Mouse (Mus musculus): ENCODE results near the gene Map3k13. TPM values are rescaled to one million over a fixed set of nuclear protein-coding genes. Genes with fewer than 3 reads are reported as not detected.

Gene Map3k13
- polyA plus RNA-seq, 1 experiment from 2014 or later = 0.35 TPM

DNA sequence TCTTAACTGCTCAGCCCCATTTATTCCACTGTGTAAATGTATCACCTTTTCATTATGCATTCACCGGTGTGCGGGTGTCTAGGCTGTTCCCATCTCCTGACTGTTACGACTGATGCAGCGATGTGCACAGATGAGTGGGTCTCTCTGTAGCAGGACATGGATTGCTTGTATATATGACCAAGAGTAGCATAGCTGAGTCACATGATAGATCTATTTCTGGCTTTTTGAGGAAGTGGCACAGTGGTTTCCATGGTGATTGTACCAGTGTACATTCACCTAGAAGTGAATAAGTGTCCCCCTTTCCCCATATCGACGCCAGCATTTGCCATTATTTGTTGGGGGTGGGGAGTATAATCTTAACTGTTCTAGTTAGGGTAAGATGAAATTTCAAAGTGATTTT, 119.2 kb downstream of the Map3k13 start:
- Histone ChIP-seq H3K27me3 (no peaks in the 10 kb centered on the region), H3K4me1 (replicated peaks) (no peaks in the 10 kb centered on the region), H3K36me3 (no peaks in the 10 kb centered on the region), H3K9me3 (replicated peaks) (no peaks in the 10 kb centered on the region), H3K4me3 (replicated peaks) (no peak overlapping the region), H3K4me2 (no peak overlapping the region), H3K27ac (no peak overlapping the region), H3K9ac (no peak overlapping the region)
- ATAC-seq (ENCODE audit: low read depth) = no peak
- 54% methylated on average over 6 of the region's 6 CpGs for WGBS (ENCODE audit: insufficient replicate concordance)
- DNase-seq = no peak

DNA sequence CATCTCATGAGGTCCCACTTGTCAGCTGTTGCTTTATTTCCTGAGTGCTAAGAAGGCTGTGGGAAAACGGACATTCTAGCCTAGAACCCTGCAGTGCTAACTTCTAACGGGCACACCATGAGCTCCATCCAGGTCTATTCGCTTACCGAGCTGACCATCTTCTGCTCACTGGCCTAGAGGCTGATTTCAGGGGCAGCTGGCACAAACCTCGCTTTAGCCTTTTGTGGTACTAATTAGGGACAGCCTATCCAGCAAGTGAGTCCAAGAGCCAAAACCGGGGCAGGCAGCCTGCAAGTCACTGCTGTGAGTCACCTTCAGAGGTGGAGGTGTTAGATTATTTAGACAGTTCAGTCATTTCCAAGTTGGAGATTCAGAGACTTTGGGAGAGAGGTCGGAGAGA, 122.5 kb downstream of the Map3k13 start:
- H3K4me3 ChIP-seq (replicated peaks) = no peak overlapping the region
- H3K27ac ChIP-seq = no peak overlapping the region
- H3K9me3 ChIP-seq (replicated peaks) = no peaks in the 10 kb centered on the region
- no peak overlapping the region for H3K4me2 ChIP-seq
- 62% methylated on average over 7 of the region's 7 CpGs for WGBS (ENCODE audit: insufficient replicate concordance)
- H3K27me3 ChIP-seq = no peaks in the 10 kb centered on the region
- DNase-seq (no peak), ATAC-seq (ENCODE audit: low read depth) (no peak)
- no peaks in the 10 kb centered on the region for H3K36me3 ChIP-seq
- no peak overlapping the region for H3K9ac ChIP-seq
- no peaks in the 10 kb centered on the region for H3K4me1 ChIP-seq (replicated peaks)

DNA sequence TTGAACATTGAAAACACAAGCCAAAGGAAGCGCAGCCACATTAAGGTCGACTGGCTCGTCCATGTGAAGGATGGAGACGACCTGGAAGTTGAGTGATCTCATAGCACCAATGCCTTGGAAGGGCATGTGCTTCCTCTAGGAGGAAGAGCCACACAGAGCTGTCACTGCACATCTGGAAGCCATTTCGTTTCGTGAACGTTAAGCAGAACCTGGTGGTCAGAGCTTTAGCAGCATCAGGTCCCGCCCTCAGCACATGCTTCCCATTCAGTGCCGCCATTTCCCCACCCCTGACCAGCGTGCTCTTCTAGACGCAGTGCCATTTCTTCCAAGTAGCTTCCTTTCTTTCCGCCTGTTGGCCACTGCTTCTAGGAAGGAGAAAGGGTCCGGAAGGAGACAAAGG, 134.3 kb downstream of the Map3k13 start:
- Histone ChIP-seq H3K27ac (no peak overlapping the region), H3K9ac (no peak overlapping the region), H3K27me3 (no peaks in the 10 kb centered on the region), H3K4me3 (replicated peaks) (no peak overlapping the region), H3K9me3 (replicated peaks) (no peaks in the 10 kb centered on the region), H3K4me2 (no peak overlapping the region), H3K36me3 (peaks cover 14% of the 10 kb centered on the region), H3K4me1 (replicated peaks) (no peaks in the 10 kb centered on the region)
- ATAC-seq (ENCODE audit: low read depth) (no peak), DNase-seq (no peak)
- WGBS (ENCODE audit: insufficient replicate concordance) = 72% methylated on average over 13 of the region's 13 CpGs

DNA sequence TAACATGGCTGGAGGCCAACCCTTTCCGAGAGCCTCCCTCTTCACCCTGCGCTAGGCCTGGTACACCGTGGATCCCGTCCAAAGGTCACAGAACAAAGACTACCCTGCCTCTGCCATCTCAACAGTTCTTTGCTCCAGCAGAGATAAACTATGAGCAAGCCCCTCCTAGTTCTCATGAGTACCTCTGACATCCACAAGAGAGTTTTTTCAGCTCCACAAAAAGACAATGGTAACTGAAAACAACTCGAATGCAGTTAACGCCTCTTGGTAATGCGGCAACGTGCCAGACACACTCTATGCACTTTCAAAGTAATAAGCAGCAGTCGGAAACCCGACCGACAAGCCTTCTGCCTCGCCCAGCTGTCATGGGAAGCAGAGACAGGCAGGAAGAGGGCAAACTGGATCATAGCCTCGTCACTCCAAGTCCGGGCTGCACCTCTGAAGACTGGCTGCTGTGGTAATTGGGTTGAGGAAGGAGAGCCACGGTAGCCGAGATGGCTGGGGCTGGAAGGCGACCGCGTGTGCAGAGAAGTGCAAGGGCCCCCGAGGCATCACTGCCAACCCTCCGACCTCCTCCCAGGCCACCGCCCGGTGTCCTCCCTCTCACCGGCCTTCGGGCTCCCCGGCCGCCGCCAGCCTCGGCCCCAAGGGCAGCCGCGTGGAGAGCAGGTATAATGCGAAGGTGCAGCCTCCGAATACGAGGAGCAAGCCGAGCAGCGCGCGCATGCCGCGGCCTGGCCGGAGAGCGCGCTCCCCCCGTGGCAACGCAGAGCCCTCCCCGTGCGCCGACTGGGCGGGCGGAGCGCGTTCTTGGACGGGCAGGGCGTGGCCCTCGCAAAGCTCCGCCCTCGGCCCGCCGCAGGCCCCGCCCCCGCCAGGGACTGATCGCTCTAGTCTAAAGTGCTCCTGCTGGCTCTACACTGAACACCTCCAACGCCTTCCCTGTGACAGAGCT, 152.9 kb downstream of the Map3k13 start, which contains the start of gene Tmem41a:
Tmem41a (minus strand) TSS at position 792 of the 955 bp plus-strand sequence.
- Histone ChIP-seq H3K27me3 (0 out of 2 replicates have a peak, but pooled peaks cover 3% of the 10 kb centered on the region), H3K9me3 (replicated peaks) (no peaks in the 10 kb centered on the region), H3K4me2 (peak within 1 kb of the TSS; percentile 91), H3K27ac (peak within 1 kb of the TSS; percentile 69), H3K4me1 (replicated peaks) (peaks cover 25% of the 10 kb centered on the region), H3K4me3 (replicated peaks) (peak within 1 kb of the TSS; percentile 79), H3K9ac (peak within 1 kb of the TSS; percentile 79), H3K36me3 (peaks cover 8% of the 10 kb centered on the region)
- DNase-seq (peak; percentile 89), ATAC-seq (ENCODE audit: low read depth) (peak; percentile 97)
- 1% methylated on average over 63 of the region's 63 CpGs for WGBS (ENCODE audit: insufficient replicate concordance)

DNA sequence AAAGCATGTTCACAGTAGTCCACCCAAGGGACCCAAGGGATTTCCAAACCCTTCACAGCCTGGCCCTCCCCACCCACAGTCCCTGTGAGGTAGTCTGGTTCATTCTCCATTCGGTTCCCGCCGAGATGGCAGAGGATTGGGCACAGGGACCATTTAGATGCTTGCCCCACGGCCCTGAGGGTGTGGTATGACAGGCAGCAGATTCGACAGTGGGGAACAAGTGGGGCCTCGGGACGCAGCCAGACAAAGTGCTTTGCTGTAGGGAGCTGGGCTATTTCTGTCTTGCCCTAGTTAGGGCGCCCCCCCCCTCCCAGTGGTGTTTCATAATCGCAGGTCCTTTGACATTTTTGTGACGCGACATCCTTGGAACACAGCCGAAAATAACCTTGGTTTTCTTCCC, 161.4 kb downstream of the Map3k13 start:
- H3K4me2 ChIP-seq = no peak overlapping the region
- no peak overlapping the region for H3K9ac ChIP-seq
- H3K9me3 ChIP-seq (replicated peaks) = no peaks in the 10 kb centered on the region
- ATAC-seq (ENCODE audit: low read depth) (no peak), DNase-seq (no peak)
- no peak overlapping the region for H3K4me3 ChIP-seq (replicated peaks)
- H3K36me3 ChIP-seq = no peaks in the 10 kb centered on the region
- 69% methylated on average over 12 of the region's 12 CpGs for WGBS (ENCODE audit: insufficient replicate concordance)
- no peaks in the 10 kb centered on the region for H3K27me3 ChIP-seq
- H3K4me1 ChIP-seq (replicated peaks) = no peaks in the 10 kb centered on the region
- H3K27ac ChIP-seq = no peak overlapping the region

DNA sequence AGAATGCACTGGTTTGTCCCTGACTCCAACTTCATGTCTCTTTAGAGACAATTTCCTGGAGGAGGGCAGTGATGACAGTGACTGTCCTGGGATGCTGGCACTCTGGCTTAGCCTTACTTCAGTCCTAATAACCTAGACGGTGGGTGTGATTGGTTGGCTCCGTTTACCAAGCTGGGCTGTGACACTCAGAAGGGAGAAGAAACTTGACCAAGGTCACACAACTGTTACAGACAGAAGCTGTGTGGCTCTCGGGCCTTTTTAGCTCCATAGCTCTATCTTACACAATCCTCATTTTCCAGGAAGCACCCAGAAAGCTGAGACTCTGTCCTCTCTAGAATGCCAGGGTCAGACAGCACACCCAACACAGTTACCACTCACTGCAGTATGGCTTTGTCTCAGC, 171.4 kb downstream of the Map3k13 start:
- no peak overlapping the region for H3K9ac ChIP-seq
- H3K4me2 ChIP-seq = no peak overlapping the region
- no peaks in the 10 kb centered on the region for H3K9me3 ChIP-seq (replicated peaks)
- H3K4me3 ChIP-seq (replicated peaks) = no peak overlapping the region
- 51% methylated on average over 3 of the region's 3 CpGs for WGBS (ENCODE audit: insufficient replicate concordance)
- DNase-seq (no peak), ATAC-seq (ENCODE audit: low read depth) (no peak)
- H3K27me3 ChIP-seq = no peaks in the 10 kb centered on the region
- H3K4me1 ChIP-seq (replicated peaks) = no peaks in the 10 kb centered on the region
- no peaks in the 10 kb centered on the region for H3K36me3 ChIP-seq
- H3K27ac ChIP-seq = no peak overlapping the region

DNA sequence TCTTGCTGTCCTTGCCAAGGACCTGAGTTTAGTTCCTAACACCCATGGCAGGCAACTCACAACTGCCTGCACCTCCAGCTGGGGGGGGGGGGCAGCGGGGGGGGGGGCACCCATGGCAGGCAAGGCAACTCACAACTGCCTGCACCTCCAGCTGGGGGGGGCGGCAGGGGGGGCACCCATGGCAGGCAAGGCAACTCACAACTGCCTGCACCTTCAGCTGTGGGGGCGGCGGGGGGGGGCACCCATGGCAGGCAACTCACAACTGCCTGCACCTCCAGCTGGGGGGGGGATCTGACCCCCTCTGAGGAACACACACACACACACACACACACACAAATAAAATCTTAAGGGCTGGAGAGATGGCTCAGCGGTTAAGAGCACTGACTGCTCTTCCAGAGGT, 175.7 kb downstream of the Map3k13 start:
- Histone ChIP-seq H3K27me3 (no peaks in the 10 kb centered on the region), H3K4me2 (no peak overlapping the region), H3K27ac (no peak overlapping the region), H3K9ac (no peak overlapping the region), H3K9me3 (replicated peaks) (no peaks in the 10 kb centered on the region), H3K4me3 (replicated peaks) (no peak overlapping the region), H3K4me1 (replicated peaks) (0 out of 2 replicates have a peak, but pooled peaks cover 4% of the 10 kb centered on the region), H3K36me3 (no peaks in the 10 kb centered on the region)
- ATAC-seq (ENCODE audit: low read depth) = no peak
- 54% methylated on average over 4 of the region's 5 CpGs for WGBS (ENCODE audit: insufficient replicate concordance)
- DNase-seq = no peak

DNA sequence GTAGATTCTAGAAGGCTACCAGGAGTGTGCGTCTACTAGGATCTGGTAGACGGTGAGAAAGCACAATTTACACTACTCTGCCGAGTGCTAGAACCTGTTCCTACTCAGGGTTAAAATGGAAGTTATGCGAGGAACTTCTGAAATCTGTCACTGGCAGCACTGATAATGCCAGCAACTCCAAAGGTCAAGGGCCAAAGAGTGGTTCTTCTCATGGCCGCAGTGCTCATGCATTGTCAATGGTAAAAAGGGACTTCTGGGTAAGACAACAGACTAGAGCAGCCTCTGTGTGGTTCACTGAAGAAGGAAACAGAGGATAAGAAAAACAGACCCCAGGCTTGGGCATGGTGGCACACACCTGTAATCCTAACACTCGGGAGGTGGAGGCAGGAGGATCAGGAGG, 176.4 kb downstream of the Map3k13 start:
- Histone ChIP-seq H3K27ac (no peak overlapping the region), H3K4me3 (replicated peaks) (no peak overlapping the region), H3K9me3 (replicated peaks) (no peaks in the 10 kb centered on the region), H3K4me1 (replicated peaks) (0 out of 2 replicates have a peak, but pooled peaks cover 4% of the 10 kb centered on the region), H3K9ac (no peak overlapping the region), H3K36me3 (no peaks in the 10 kb centered on the region), H3K27me3 (peaks cover 3% of the 10 kb centered on the region), H3K4me2 (no peak overlapping the region)
- ATAC-seq (ENCODE audit: low read depth) = no peak
- 73% methylated on average over 6 of the region's 6 CpGs for WGBS (ENCODE audit: insufficient replicate concordance)
- no peak for DNase-seq

DNA sequence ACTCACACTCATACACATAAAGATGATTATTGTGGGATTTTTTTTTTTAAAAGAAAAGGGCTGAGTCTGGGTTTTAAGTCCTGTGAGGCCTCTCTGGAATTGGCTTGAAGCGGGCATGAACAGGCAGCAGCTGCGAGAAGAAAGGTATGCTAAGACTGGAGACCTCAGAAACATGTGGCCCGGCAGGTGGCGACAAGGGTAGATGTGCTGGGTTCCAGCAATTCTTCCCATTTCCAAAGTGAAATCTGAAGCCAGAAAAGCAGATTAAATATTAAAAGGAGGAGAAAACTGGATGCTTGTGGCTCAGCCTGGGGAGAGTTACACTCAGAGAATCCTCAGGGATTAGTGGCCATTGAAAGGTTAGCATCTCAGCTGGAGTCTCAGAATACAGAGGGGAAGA, 177.3 kb downstream of the Map3k13 start:
- Histone ChIP-seq H3K4me2 (no peak overlapping the region), H3K4me1 (replicated peaks) (0 out of 2 replicates have a peak, but pooled peaks cover 4% of the 10 kb centered on the region), H3K4me3 (replicated peaks) (no peak overlapping the region), H3K27me3 (peaks cover 12% of the 10 kb centered on the region), H3K36me3 (no peaks in the 10 kb centered on the region), H3K27ac (no peak overlapping the region), H3K9ac (no peak overlapping the region), H3K9me3 (replicated peaks) (no peaks in the 10 kb centered on the region)
- WGBS (ENCODE audit: insufficient replicate concordance) = 57% methylated on average over 4 of the region's 4 CpGs
- DNase-seq = no peak
- no peak for ATAC-seq (ENCODE audit: low read depth)

DNA sequence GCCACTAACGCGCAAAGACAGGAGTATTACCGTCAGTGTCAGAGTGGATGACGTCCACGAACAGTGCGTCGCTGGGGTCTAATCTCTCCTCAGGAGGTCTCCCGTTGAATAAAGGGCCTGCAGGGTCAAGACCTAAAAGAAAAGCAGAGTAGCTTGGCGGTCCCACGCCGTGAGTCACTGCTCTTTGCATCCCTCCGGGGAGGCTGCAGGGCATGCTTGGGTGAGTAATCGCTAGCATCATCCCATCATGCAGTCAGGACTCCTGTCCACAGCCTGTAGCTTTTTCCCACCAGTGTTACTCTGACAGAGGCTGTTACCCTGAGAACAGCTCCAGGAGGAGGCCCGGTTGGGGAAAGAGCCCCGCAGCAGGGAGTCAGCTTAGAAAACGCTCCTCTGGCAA, 182.1 kb downstream of the Map3k13 start:
- ATAC-seq (ENCODE audit: low read depth) (no peak), DNase-seq (no peak)
- no peaks in the 10 kb centered on the region for H3K36me3 ChIP-seq
- peaks cover 23% of the 10 kb centered on the region for H3K27me3 ChIP-seq
- no peak overlapping the region for H3K9ac ChIP-seq
- no peaks in the 10 kb centered on the region for H3K9me3 ChIP-seq (replicated peaks)
- no peak overlapping the region for H3K4me3 ChIP-seq (replicated peaks)
- no peak overlapping the region for H3K27ac ChIP-seq
- no peak overlapping the region for H3K4me2 ChIP-seq
- H3K4me1 ChIP-seq (replicated peaks) = 0 out of 2 replicates have a peak, but pooled peaks cover 4% of the 10 kb centered on the region
- 16% methylated on average over 16 of the region's 16 CpGs for WGBS (ENCODE audit: insufficient replicate concordance)

DNA sequence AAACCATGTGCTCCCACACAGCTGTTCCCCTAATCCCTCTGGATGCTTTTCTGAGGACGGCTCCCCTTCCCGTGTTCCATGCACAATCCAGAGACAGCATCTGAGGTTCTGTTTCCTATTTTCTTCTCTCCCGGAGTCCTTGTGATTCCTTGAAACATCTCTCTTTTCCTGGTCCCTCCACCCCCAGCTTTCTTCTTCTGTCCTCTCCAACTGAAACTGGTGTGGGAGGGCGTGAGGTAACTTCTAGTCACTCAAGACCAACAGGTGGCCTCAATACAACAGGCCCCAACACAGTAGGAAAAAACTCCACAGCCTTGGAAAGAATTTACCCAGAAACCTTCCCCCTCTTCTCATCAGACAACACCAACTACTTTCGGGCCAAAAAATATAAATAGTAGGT, 183.2 kb downstream of the Map3k13 start:
- ATAC-seq (ENCODE audit: low read depth) = no peak

More for the DNA sequence above, 183.2 kb downstream of the Map3k13 start:
- no peaks in the 10 kb centered on the region for H3K36me3 ChIP-seq
- H3K4me3 ChIP-seq (replicated peaks) = no peak overlapping the region
- H3K9ac ChIP-seq = no peak overlapping the region
- no peak overlapping the region for H3K4me2 ChIP-seq
- H3K4me1 ChIP-seq (replicated peaks) = 0 out of 2 replicates have a peak, but pooled peaks cover 4% of the 10 kb centered on the region
- peaks cover 23% of the 10 kb centered on the region for H3K27me3 ChIP-seq
- no peak for DNase-seq
- 64% methylated on average over 5 of the region's 5 CpGs for WGBS (ENCODE audit: insufficient replicate concordance)
- H3K27ac ChIP-seq = no peak overlapping the region
- no peaks in the 10 kb centered on the region for H3K9me3 ChIP-seq (replicated peaks)
